Mouse (Mus musculus) layer of hippocampus, postnatal 25 days (tissue): ENCODE measurements around the gene Mmp14. TPM values are rescaled to one million over a fixed set of nuclear protein-coding genes. Genes with fewer than 3 reads are reported as not detected.
A peak's percentile ranks its signal among the peaks of the same experiment; 100 is the strongest.

Experiments
- DNase-seq, 2 experiments: peaks; one replicate each; pipeline ENCODE4 v3.0.0; 2022; ENCODE audit warnings: mixed read lengths in 2 of 2, low spot score in 1 of 2; ENCODE audit errors: extremely low spot score in 1 of 2
- total RNA-seq, 2 experiments: library from RNA; stranded (reverse); gene quantifications; 2 replicates each; pipeline ENCODE4 v1.2.3; 2021

Mmp14 gene
- total RNA-seq, 2 experiments from 2014 or later: 15.8 to 21.2 TPM

- peak in 1 of 2 experiments; percentile 36 for DNase-seq
These were observed 1.7 kb downstream of the Mmp14 start for GRCm38 (mm10) chr14:54432837-54433830.

- no peak for DNase-seq
These were observed 2.6 kb downstream of the Mmp14 start for GRCm38 (mm10) chr14:54433941-54434531.

- no peak for DNase-seq
These were observed 3.9 kb downstream of the Mmp14 start for GRCm38 (mm10) chr14:54435194-54435918.

GRCm38 (mm10) chr14:54439155-54439554 is 7.7 kb downstream of the Mmp14 start:
- DNase-seq: no peak

GRCm38 (mm10) chr14:54439610-54440009 is 8.2 kb downstream of the Mmp14 start:
- DNase-seq: no peak

GRCm38 (mm10) chr14:54440538-54440937 is 9.1 kb downstream of the Mmp14 start:
- no peak for DNase-seq

- DNase-seq: no peak
These were observed 10.0 kb downstream of the Mmp14 start for GRCm38 (mm10) chr14:54441365-54441764.

GRCm38 (mm10) chr14:54442548-54442947 is 11.1 kb downstream of the Mmp14 start:
- DNase-seq: no peak

- no peak for DNase-seq
These were observed 11.8 kb downstream of the Mmp14 start for GRCm38 (mm10) chr14:54443196-54443595.

GRCm38 (mm10) chr14:54443712-54444618 is 12.6 kb downstream of the Mmp14 start:
- DNase-seq: no peak

GRCm38 (mm10) chr14:54445476-54445875 is 14.1 kb downstream of the Mmp14 start:
- DNase-seq: no peak

GRCm38 (mm10) chr14:54453566-54453965 is 22.2 kb downstream of the Mmp14 start:
- no peak for DNase-seq

GRCm38 (mm10) chr14:54454669-54455528 is 23.5 kb downstream of the Mmp14 start:
- DNase-seq: no peak

- no peak for DNase-seq
These were observed 26.6 kb downstream of the Mmp14 start for GRCm38 (mm10) chr14:54457907-54458569.

GRCm38 (mm10) chr14:54462146-54462545 is 30.7 kb downstream of the Mmp14 start:
- DNase-seq: no peak

GRCm38 (mm10) chr14:54463108-54463958 is 31.9 kb downstream of the Mmp14 start:
- DNase-seq: no peak

- DNase-seq: peak; percentile 76 to 79
These were observed 32.5 kb downstream of the Mmp14 start, which contains the start of gene Lrp10 for GRCm38 (mm10) chr14:54463959-54464292. TSS of gene Lrp10 (plus strand) at chr14:54464137.
